Mouse (Mus musculus) spleen, adult 18-20 months (tissue): ENCODE results near the gene Srrd.

Experiments used
- DNase-seq, 2 experiments: peaks; one replicate each; pipeline ENCODE4 v3.0.0; 2022; ENCODE audit warnings: mixed read lengths in 2 of 2

Srrd gene

GRCm38 (mm10) chr5:112313222-112313885, 29.5 kb downstream of the Srrd start:
- DNase-seq: no peak

GRCm38 (mm10) chr5:112305842-112306241, 37.0 kb downstream of the Srrd start:
- no peak for DNase-seq

GRCm38 (mm10) chr5:112302310-112302709, 40.5 kb downstream of the Srrd start:
- DNase-seq: no peak

GRCm38 (mm10) chr5:112301694-112302093, 41.1 kb downstream of the Srrd start:
- DNase-seq: no peak

GRCm38 (mm10) chr5:112300721-112301308, 42.0 kb downstream of the Srrd start:
- no peak for DNase-seq

GRCm38 (mm10) chr5:112300112-112300511, 42.7 kb downstream of the Srrd start:
- no peak for DNase-seq

GRCm38 (mm10) chr5:112299399-112299798, 43.4 kb downstream of the Srrd start:
- no peak for DNase-seq

GRCm38 (mm10) chr5:112298226-112298988, 44.4 kb downstream of the Srrd start:
- DNase-seq: no peak

GRCm38 (mm10) chr5:112297257-112297656, 45.6 kb downstream of the Srrd start:
- DNase-seq: no peak

- no peak for DNase-seq
These were observed 46.2 kb downstream of the Srrd start for GRCm38 (mm10) chr5:112296404-112297181.

- DNase-seq: no peak
These were observed 47.3 kb downstream of the Srrd start for GRCm38 (mm10) chr5:112295564-112295963.

- DNase-seq: no peak
These were observed 47.7 kb downstream of the Srrd start for GRCm38 (mm10) chr5:112295162-112295561.

GRCm38 (mm10) chr5:112294696-112295095, 48.1 kb downstream of the Srrd start:
- no peak for DNase-seq

GRCm38 (mm10) chr5:112293800-112294199, 49.0 kb downstream of the Srrd start:
- no peak for DNase-seq

GRCm38 (mm10) chr5:112292343-112292980, 50.4 kb downstream of the Srrd start:
- no peak for DNase-seq

- peak in 1 of 2 experiments; percentile 71 for DNase-seq
These were observed 51.0 kb downstream of the Srrd start for GRCm38 (mm10) chr5:112291866-112292265.

GRCm38 (mm10) chr5:112290536-112290880, 52.3 kb downstream of the Srrd start:
- DNase-seq: no peak

- DNase-seq: no peak
These were observed 52.9 kb downstream of the Srrd start for GRCm38 (mm10) chr5:112289819-112290535.

GRCm38 (mm10) chr5:112289236-112289635, 53.6 kb downstream of the Srrd start:
- DNase-seq: no peak

- no peak for DNase-seq
These were observed 54.4 kb downstream of the Srrd start for GRCm38 (mm10) chr5:112288193-112289141.

- no peak for DNase-seq
These were observed 55.2 kb downstream of the Srrd start for GRCm38 (mm10) chr5:112287652-112288051.
